Mouse (Mus musculus) olfactory bulb, adult 2 months (tissue): ENCODE results near the gene Glrp1.

Experiments
- CTCF ChIP-seq: fragments of 200-500 bp; IDR thresholded peaks from 2 replicates; pipeline ENCODE4 v1.5.1; 2012; ENCODE audit warnings: low read depth, mild to moderate bottlenecking, low read length, moderate library complexity; ENCODE audit not compliant: insufficient read depth
- POLR2A ChIP-seq: fragments of 200-500 bp; IDR thresholded peaks from 2 replicates; pipeline ENCODE4 v1.6.1; 2012; ENCODE audit warnings: mild to moderate bottlenecking, low read depth, low read length, moderate library complexity; ENCODE audit not compliant: insufficient read depth

GRCm38 (mm10) chr1:88491617-88492378 is 18.1 kb downstream of the Glrp1 start:
- no peak for TF ChIP-seq CTCF
- TF ChIP-seq POLR2A, result no peak
